Mouse (Mus musculus) cortical plate, adult 2 months (tissue): ENCODE measurements around the gene Ikbkg.

Source experiments
- CTCF ChIP-seq: fragments of 200-500 bp; IDR thresholded peaks from 2 replicates; pipeline ENCODE4 v1.5.1; 2011; ENCODE audit warnings: mild to moderate bottlenecking, control low read depth, low read length; ENCODE audit not compliant: insufficient read depth; ENCODE audit errors: extremely low read depth
- POLR2A ChIP-seq: fragments of 200-500 bp; IDR thresholded peaks from 2 replicates; pipeline ENCODE4 v1.6.1; 2011; ENCODE audit warnings: mild to moderate bottlenecking, low read length, control low read depth; ENCODE audit not compliant: insufficient read depth; ENCODE audit errors: extremely low read depth

DNA sequence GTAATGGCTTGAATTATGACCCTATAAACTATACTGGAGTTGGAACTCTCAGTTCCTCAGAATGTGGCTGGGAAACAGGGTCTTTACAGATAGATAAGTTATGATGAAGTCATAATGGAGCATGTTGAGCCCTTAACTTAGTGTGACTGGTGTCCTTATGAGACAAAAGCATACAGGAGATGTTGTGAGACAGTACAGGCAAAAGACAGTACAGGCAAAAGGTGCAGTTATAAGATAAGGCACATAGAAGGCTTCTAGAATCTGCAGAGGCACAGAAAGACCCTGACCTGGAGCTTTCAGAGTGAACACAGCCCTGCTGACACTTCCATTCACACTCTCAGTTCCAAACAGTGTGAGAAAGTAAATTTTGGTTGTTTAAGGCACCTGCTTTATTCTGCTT lies 4.9 kb upstream of the Ikbkg start:
- no peak for TF ChIP-seq CTCF
- TF ChIP-seq POLR2A = no peak
